Mouse (Mus musculus): ENCODE measurements around the gene Sec24d. TPM values are rescaled to one million over a fixed set of nuclear protein-coding genes. Genes with fewer than 3 reads are reported as not detected.

Gene Sec24d
- total RNA-seq (2014; rRNA removed; ENCODE audit: low replicate concordance) (72.0 and 78.6 TPM in 2 replicates), polyA plus RNA-seq (2015; fragmentation: Nextera tagmentation; extraction: Ambion mirVana) (45.4 and 48.8 TPM in 2 replicates)

DNA sequence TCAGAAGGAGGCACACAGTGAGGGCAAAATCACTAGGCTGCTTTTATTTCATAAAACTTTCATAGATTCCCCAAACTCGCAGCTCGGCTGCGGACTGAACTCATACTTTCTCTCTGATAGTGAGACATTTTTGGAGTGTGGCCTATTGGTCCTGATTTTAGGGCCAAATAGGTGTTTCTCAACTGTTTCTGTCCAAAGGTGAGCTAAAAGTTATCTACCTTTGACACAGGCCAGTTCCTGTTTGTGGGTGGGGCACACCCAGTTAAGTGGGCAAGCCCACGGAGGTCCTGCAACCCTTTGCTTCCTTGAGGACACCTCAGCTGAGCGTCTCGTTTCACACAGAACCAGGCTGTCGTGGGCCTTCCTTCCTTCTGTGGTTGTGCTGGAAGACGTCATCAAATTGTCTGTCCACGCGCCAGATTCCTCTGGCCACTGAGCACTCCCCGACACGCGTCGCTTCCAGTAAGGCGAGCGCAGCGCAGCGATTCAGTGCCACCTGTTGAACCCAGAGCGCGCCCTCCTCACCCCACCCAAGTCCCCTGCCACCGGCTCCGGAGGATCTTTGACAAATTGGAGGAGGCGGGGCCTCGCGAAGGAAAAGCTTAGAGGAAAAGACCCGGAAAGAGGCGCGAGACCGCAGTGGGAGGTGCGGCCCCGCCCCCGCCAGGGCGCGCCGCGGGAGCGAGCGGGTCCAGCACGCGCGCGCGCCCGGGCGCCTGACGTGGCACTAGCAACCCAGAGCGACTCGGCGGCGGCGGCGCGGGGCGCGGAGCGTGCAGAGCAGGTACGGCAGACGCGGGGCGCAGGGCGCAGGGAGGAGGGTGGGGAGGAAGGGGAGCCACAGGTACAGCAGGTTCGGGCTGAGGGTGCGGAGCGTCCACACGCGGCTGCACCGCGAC, at the start of gene Sec24d:
Sec24d (plus strand) TSS at position 703 of the 899 bp plus-strand sequence.
- H3K27me3 ChIP-seq (ENCODE audit: control insufficient read depth, insufficient read depth, low read length): no peaks in the 10 kb centered on the region
- H3K9me3 ChIP-seq (replicated peaks; ENCODE audit: control insufficient read depth, low read length): no peaks in the 10 kb centered on the region
- peak; percentile 84 for DNase-seq (ENCODE audit: low spot score)
- peak within 1 kb of the TSS; percentile 74 for H3K9ac ChIP-seq (replicated peaks; ENCODE audit: low read depth, low read length)
- peaks cover 13% of the 10 kb centered on the region for H3K4me1 ChIP-seq (ENCODE audit: control insufficient read depth, insufficient read depth)
- peak within 1 kb of the TSS; percentile 73 for H3K4me2 ChIP-seq (ENCODE audit: low read depth, low read length)
- ATAC-seq (ENCODE audit: insufficient read depth, low read depth): peak; percentile 88
- H3K36me3 ChIP-seq (replicated peaks; ENCODE audit: control insufficient read depth, insufficient read depth, low read length): peaks cover 26% of the 10 kb centered on the region
- WGBS: 3% methylated on average over 66 of the region's 68 CpGs
- peak within 1 kb of the TSS; percentile 83 for H3K27ac ChIP-seq (ENCODE audit: low read depth)
- no peak for TF ChIP-seq EP300 (IDR thresholded peaks at IDR 0.05; ENCODE audit: low read depth)
- no peak for TF ChIP-seq CTCF (IDR thresholded peaks at IDR 0.05; ENCODE audit: low read depth)
- peak within 1 kb of the TSS; percentile 88 for H3K4me3 ChIP-seq (ENCODE audit: low read depth, low read length)

DNA sequence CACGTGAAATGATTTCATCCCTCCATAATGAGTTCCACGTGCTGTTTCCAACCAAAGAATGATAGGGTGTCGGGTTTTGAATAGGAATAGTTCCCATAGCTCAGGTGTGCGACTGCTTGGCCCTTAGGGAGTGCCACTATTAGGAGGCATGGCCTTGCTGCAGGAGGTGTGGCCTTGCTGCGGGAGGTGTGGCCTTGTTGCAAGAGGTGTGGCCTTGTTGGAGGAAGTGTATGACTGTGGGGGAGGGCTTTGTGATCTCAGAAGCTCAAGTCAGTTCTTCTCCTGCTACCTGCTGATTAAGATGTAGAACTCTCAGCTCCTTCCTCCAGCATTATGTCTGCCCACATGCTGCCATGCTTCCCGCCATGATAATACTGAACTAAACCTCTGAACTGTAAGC, 48.6 kb upstream of the Sec24d start:
- TF ChIP-seq CTCF (IDR thresholded peaks at IDR 0.05; ENCODE audit: low read depth) (no peak), EP300 (IDR thresholded peaks at IDR 0.05; ENCODE audit: low read depth) (no peak)
- Histone ChIP-seq H3K27me3 (ENCODE audit: control insufficient read depth, insufficient read depth, low read length) (no peaks in the 10 kb centered on the region), H3K4me2 (ENCODE audit: low read depth, low read length) (no peak overlapping the region), H3K9me3 (replicated peaks; ENCODE audit: control insufficient read depth, low read length) (no peaks in the 10 kb centered on the region), H3K4me1 (ENCODE audit: control insufficient read depth, insufficient read depth) (no peaks in the 10 kb centered on the region), H3K36me3 (replicated peaks; ENCODE audit: control insufficient read depth, insufficient read depth, low read length) (no peaks in the 10 kb centered on the region; the same call in 1 of the 2 replicates), H3K9ac (replicated peaks; ENCODE audit: low read depth, low read length) (no peak overlapping the region), H3K4me3 (ENCODE audit: low read depth, low read length) (no peak overlapping the region), H3K27ac (ENCODE audit: low read depth) (no peak overlapping the region)
- 65% methylated on average over 6 of the region's 6 CpGs for WGBS
- DNase-seq (ENCODE audit: low spot score) (no peak), ATAC-seq (ENCODE audit: insufficient read depth, low read depth) (no peak)

DNA sequence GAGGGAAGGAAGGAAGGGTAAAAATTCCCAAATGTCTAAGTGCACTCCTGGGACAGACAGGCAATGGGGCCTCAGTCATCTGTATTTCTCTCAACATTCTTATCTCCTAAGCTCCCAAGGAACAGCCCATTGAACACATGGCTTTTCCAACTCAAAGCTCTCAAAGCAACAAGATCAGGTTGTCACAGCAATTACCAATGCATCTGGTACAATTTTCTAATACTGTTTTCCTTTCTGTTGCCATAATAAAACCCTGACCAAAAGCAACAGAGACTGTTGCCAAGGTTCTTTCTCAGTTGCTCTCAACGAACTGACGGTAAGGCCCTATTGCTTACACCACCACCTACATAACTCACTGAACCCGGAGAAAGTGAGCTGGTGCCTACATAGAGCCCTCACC, 40.0 kb upstream of the Sec24d start:
- ATAC-seq (ENCODE audit: insufficient read depth, low read depth) (no peak), DNase-seq (ENCODE audit: low spot score) (no peak)
- Histone ChIP-seq H3K4me1 (ENCODE audit: control insufficient read depth, insufficient read depth) (0 out of 2 replicates have a peak, but pooled peaks cover 7% of the 10 kb centered on the region), H3K4me2 (ENCODE audit: low read depth, low read length) (no peak overlapping the region), H3K9ac (replicated peaks; ENCODE audit: low read depth, low read length) (no peak overlapping the region), H3K4me3 (ENCODE audit: low read depth, low read length) (no peak overlapping the region), H3K27ac (ENCODE audit: low read depth) (no peak overlapping the region), H3K27me3 (ENCODE audit: control insufficient read depth, insufficient read depth, low read length) (no peaks in the 10 kb centered on the region), H3K36me3 (replicated peaks; ENCODE audit: control insufficient read depth, insufficient read depth, low read length) (no peaks in the 10 kb centered on the region; the same call in 1 of the 2 replicates), H3K9me3 (replicated peaks; ENCODE audit: control insufficient read depth, low read length) (no peaks in the 10 kb centered on the region)
- WGBS: 49% methylated on average over 3 of the region's 3 CpGs
- TF ChIP-seq EP300 (IDR thresholded peaks at IDR 0.05; ENCODE audit: low read depth) (no peak), CTCF (IDR thresholded peaks at IDR 0.05; ENCODE audit: low read depth) (no peak)

DNA sequence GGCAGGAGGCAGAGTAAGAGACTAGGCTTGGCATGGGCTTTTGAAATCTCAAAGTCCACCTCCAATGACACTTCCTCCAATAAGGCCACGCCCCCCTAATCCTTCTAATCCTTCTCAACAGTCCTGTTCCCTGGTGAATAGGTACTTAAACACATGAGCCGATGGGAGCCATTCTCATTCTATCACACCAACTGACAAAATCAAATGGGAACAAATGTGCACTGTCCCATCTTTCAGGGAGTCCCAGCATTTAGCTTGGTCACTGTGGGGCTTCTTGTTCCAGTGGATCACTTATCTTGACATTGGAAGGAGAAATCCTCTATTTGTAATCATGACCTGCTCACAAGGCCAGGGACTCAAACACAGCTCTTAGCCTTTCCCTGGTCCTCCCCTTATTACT, 35.6 kb upstream of the Sec24d start:
- ATAC-seq (ENCODE audit: insufficient read depth, low read depth) (no peak), DNase-seq (ENCODE audit: low spot score) (no peak)
- Histone ChIP-seq H3K4me2 (ENCODE audit: low read depth, low read length) (no peak overlapping the region), H3K27me3 (ENCODE audit: control insufficient read depth, insufficient read depth, low read length) (no peaks in the 10 kb centered on the region), H3K4me1 (ENCODE audit: control insufficient read depth, insufficient read depth) (peaks cover 15% of the 10 kb centered on the region), H3K9me3 (replicated peaks; ENCODE audit: control insufficient read depth, low read length) (no peaks in the 10 kb centered on the region), H3K36me3 (replicated peaks; ENCODE audit: control insufficient read depth, insufficient read depth, low read length) (no peaks in the 10 kb centered on the region), H3K4me3 (ENCODE audit: low read depth, low read length) (no peak overlapping the region), H3K27ac (ENCODE audit: low read depth) (no peak overlapping the region), H3K9ac (replicated peaks; ENCODE audit: low read depth, low read length) (no peak overlapping the region)
- WGBS: 92% methylated on average over 2 of the region's 2 CpGs
- TF ChIP-seq CTCF (IDR thresholded peaks at IDR 0.05; ENCODE audit: low read depth) (no peak), EP300 (IDR thresholded peaks at IDR 0.05; ENCODE audit: low read depth) (no peak)

DNA sequence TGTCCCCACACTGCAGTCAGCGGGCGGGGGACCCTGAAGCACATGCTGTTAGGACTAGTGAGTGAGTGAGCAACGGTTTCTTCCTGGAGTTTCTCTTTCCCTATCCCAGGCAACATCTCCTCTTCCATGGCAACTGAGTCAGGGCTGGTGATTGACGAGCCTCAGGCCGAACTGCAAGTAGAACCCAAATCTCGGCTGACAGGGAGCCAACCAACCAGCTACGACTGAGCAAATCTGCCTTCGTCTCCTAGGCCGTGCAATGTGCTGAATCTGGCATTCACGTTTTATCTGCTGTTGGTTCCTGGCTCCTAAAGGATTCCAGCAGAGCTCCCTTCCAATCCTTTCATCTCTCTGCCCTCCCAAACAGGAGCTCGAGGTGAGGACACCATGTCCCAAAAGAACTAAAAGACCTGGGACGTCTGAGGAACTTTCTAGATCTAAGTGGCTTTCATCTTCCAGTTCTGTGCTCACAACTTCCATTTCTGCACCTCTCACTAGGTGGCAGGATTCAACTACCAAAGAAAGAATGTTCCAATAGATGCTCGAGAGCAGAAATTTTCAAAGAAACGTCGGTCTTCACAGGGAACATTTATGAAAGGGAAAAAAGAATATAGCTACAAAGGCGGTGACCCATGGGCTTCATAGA, 32.9 kb upstream of the Sec24d start:
- DNase-seq (ENCODE audit: low spot score): peak; percentile 82
- Histone ChIP-seq H3K4me2 (ENCODE audit: low read depth, low read length) (peak overlapping the region; percentile 76), H3K36me3 (replicated peaks; ENCODE audit: control insufficient read depth, insufficient read depth, low read length) (no peaks in the 10 kb centered on the region), H3K9ac (replicated peaks; ENCODE audit: low read depth, low read length) (no peak overlapping the region), H3K4me1 (ENCODE audit: control insufficient read depth, insufficient read depth) (peaks cover 17% of the 10 kb centered on the region), H3K27me3 (ENCODE audit: control insufficient read depth, insufficient read depth, low read length) (no peaks in the 10 kb centered on the region), H3K9me3 (replicated peaks; ENCODE audit: control insufficient read depth, low read length) (no peaks in the 10 kb centered on the region), H3K27ac (ENCODE audit: low read depth) (peak overlapping the region; percentile 7), H3K4me3 (ENCODE audit: low read depth, low read length) (peak overlapping the region; percentile 30)
- TF ChIP-seq CTCF (IDR thresholded peaks at IDR 0.05; ENCODE audit: low read depth): peak; percentile 75
- TF ChIP-seq EP300 (IDR thresholded peaks at IDR 0.05; ENCODE audit: low read depth): no peak
- peak; percentile 42; the same call in 1 of the 2 replicates for ATAC-seq (ENCODE audit: insufficient read depth, low read depth)
- 24% methylated on average over 16 of the region's 16 CpGs for WGBS
